Mouse (Mus musculus) midbrain, embryonic 12.5 days (tissue): ENCODE measurements around the gene Kif1a. TPM values are rescaled to one million over a fixed set of nuclear protein-coding genes. Genes with fewer than 3 reads are reported as not detected.

ENCODE experiments used
- ATAC-seq: fragments of 200-750 bp; cut with Nextera tagmentation; 2 replicates; pipeline ENCODE4 v1.8.0; 2017; ENCODE audit warnings: low read depth, moderate TSS enrichment, moderate library complexity; ENCODE audit not compliant: low FRiP score
- H3K27ac ChIP-seq: fragments of 300-500 bp; sonication (generic); replicated peaks from 2 replicates; pipeline ENCODE4 v1.5.1; 2016; ENCODE audit warnings: mild to moderate bottlenecking
- H3K27me3 ChIP-seq: fragments of 300-500 bp; sonication (generic); 2 replicates; pipeline ENCODE4 v1.6.1; 2016; ENCODE audit warnings: mild to moderate bottlenecking
- H3K36me3 ChIP-seq: fragments of 300-500 bp; sonication (generic); 2 replicates; pipeline ENCODE4 v1.6.1; 2016
- H3K4me1 ChIP-seq: fragments of 300-500 bp; sonication (generic); 2 replicates; pipeline ENCODE4 v1.6.1; 2016
- H3K4me2 ChIP-seq: fragments of 300-500 bp; sonication (generic); replicated peaks from 2 replicates; pipeline ENCODE4 v1.6.1; 2016; ENCODE audit warnings: mild to moderate bottlenecking, moderate library complexity
- H3K4me3 ChIP-seq: fragments of 300-500 bp; sonication (generic); 2 replicates; pipeline ENCODE4 v1.5.1; 2016; ENCODE audit warnings: mild to moderate bottlenecking
- H3K9ac ChIP-seq: fragments of 300-500 bp; sonication (generic); replicated peaks from 2 replicates; pipeline ENCODE4 v1.6.1; 2016; ENCODE audit warnings: mild to moderate bottlenecking, moderate library complexity
- H3K9me3 ChIP-seq: fragments of 300-500 bp; sonication (generic); 2 replicates; pipeline ENCODE4 v1.6.1; 2016; ENCODE audit warnings: mild to moderate bottlenecking
- WGBS: fragments of 180-500 bp; shearing (Covaris S2); methylation state at CpG from one replicate; pipeline ENCODE4 v1.1.7; 2016; 5-methylcytosine and 5-hydroxymethylcytosine counted together
- polyA plus RNA-seq: library from polyadenylated mRNA; unstranded; fragments of >200 nt; fragmentation: Nextera tagmentation; extraction: Ambion mirVana; gene quantifications from 2 replicates; pipeline ENCODE4 v1.2.1, GENCODE M21; 2016

Gene Kif1a
- polyA plus RNA-seq, 1 experiment from 2014 or later: 126 TPM

DNA sequence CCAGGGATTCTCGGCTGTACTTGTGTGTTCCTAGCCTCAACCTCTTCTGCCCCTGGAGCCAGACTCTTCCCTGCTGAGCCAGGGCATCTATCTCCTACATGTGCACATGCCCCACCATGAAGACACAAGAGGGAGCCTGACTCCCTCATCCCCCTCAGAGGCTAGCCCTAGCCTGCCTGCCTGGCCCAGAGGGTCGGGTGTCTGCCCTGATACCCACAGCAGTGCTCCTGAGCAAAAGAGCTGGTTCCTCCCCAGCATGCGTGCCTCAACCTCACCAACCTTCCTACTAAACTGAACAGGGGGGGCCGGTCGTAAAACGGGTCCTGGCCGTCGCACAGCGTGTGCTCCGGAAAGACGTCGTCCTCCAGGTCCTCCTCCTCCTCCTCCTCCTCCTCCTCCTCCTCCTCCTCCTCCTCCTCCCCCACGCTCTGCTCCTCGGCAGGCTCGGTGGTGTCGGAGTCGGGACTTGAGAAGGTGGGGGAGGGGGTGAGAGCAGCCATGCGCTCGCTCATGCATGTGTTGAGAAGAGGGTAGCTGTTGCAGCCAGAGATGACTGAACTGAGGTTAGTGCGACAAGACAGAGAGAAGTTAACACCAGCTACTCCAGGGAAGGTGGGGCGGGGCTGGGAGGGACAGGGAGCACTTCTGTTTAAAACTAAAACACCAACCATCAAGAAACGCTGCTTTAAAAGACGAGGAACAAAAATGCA lies 50.5 kb downstream of the Kif1a start:
- H3K9ac ChIP-seq: no peak overlapping the region
- H3K36me3 ChIP-seq: peaks cover 84% of the 10 kb centered on the region

DNA sequence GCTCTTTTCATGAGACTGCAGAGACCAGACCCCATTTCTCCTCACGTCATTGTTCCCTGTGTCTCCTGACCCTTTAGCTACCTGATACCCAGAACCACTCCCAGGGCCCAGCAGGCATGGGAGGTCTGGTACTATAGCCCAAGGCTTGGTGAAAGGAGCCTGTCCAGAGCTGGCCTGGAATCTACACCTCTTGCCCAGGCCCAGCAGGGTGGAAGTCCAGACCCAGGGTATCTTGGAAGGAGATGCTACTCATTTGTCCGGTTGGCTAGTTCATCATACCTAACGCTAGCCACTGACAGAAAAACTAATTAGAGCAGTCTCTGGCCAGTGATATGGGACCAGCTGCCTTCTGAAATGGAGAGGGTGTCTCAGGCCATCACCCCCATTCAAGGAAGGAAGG lies 51.7 kb downstream of the Kif1a start:
- no peak overlapping the region for H3K4me2 ChIP-seq
- no peak overlapping the region for H3K27ac ChIP-seq
- H3K9me3 ChIP-seq: no peaks in the 10 kb centered on the region
- no peak for ATAC-seq
- H3K4me1 ChIP-seq: no peaks in the 10 kb centered on the region
- no peak overlapping the region for H3K9ac ChIP-seq
- H3K4me3 ChIP-seq: no peak overlapping the region
- WGBS: 90% methylated on average over 3 of the region's 3 CpGs
- no peaks in the 10 kb centered on the region for H3K27me3 ChIP-seq
- peaks cover 80% of the 10 kb centered on the region for H3K36me3 ChIP-seq

More for the DNA sequence above, 50.5 kb downstream of the Kif1a start:
- ATAC-seq: no peak
- no peaks in the 10 kb centered on the region for H3K9me3 ChIP-seq
- H3K27me3 ChIP-seq: no peaks in the 10 kb centered on the region
- H3K4me1 ChIP-seq: no peaks in the 10 kb centered on the region
- no peak overlapping the region for H3K27ac ChIP-seq
- no peak overlapping the region for H3K4me3 ChIP-seq
- no peak overlapping the region for H3K4me2 ChIP-seq
- WGBS: 65% methylated on average over 18 of the region's 23 CpGs

DNA sequence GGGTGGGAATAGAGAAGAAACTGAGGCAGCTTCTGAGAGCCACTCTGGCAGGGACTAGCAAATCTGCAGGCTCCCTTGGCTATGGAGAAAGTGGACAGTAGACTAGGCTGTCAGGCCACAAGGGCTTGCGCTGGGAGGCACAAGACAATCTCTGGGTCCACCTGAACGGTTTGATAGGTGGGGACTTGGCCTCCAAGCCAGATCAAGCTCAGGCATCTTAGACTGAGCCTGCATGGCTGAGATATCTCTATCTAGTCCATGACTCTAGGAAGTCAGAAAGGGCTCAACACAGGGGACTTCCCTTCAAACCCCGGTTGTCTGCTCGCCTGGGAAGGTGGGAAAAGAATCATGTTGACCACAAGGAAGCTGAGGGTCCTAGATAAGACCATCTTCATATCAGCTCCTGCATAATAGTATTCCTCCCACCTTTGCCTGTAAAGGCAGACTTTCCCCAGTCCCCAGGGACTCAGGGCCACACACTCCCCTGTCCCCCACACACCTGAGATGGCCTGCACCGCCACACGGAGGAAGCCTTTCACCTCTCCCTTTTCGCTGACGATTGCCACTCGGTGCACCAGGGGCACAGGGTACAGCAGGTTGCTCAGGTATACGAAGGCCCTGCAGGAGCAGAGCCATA lies 55.5 kb downstream of the Kif1a start:
- H3K4me2 ChIP-seq: no peak overlapping the region
- no peak overlapping the region for H3K4me3 ChIP-seq
- no peak overlapping the region for H3K27ac ChIP-seq
- WGBS: 86% methylated on average over 10 of the region's 10 CpGs
- H3K4me1 ChIP-seq: no peaks in the 10 kb centered on the region
- no peak overlapping the region for H3K9ac ChIP-seq
- H3K27me3 ChIP-seq: no peaks in the 10 kb centered on the region
- ATAC-seq: no peak
- peaks cover 68% of the 10 kb centered on the region for H3K36me3 ChIP-seq
- no peaks in the 10 kb centered on the region for H3K9me3 ChIP-seq

DNA sequence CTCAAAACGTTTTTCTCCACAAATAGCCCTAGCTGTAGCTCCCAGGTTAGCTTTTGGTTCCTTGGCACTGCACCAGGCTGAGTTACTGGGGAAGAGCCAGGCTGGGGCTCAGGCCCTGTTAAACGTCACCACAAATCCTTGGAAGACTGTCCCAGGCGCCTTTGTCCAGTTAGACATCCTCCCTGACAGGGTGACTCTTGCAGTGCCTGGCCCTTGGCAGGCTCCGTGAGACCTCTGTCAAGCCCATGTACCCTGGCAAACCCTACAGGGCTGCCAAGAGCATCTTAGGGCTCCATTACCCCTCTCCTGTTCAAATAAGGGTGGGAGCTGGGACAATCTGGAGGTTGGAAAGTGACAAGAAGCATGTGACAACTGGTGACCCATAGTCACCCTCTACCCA lies 65.8 kb downstream of the Kif1a start:
- ATAC-seq: no peak
- no peak overlapping the region for H3K4me3 ChIP-seq
- H3K27me3 ChIP-seq: no peaks in the 10 kb centered on the region
- no peaks in the 10 kb centered on the region for H3K4me1 ChIP-seq
- WGBS: 82% methylated on average over 4 of the region's 4 CpGs
- no peak overlapping the region for H3K27ac ChIP-seq
- no peak overlapping the region for H3K9ac ChIP-seq
- H3K9me3 ChIP-seq: no peaks in the 10 kb centered on the region
- H3K4me2 ChIP-seq: no peak overlapping the region
- peaks cover 92% of the 10 kb centered on the region for H3K36me3 ChIP-seq

DNA sequence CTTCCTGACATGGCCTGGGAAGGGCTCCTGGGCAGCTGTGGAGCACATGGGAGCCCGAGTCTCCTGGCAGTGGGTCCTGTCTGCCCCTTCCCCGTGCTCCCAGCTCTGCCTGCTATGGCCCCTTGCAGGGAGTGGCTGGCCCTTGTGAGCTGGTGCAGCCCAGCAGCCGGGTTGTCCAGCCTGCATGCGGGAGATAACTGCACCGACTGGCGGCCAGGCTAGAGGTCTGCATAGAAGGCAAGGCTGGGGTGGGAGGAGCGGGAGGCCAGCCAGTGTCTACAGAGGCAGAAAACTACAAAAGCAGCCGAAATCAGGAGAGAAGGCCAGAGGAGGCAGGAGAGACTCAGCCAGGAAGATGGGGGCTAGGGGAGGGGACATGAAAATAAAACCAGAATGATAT lies 67.8 kb downstream of the Kif1a start:
- ATAC-seq: no peak
- no peak overlapping the region for H3K27ac ChIP-seq
- H3K36me3 ChIP-seq: peaks cover 90% of the 10 kb centered on the region
- H3K9me3 ChIP-seq: no peaks in the 10 kb centered on the region
- no peak overlapping the region for H3K9ac ChIP-seq
- no peaks in the 10 kb centered on the region for H3K4me1 ChIP-seq
- WGBS: 58% methylated on average over 8 of the region's 8 CpGs
- H3K4me3 ChIP-seq: no peak overlapping the region
- no peak overlapping the region for H3K4me2 ChIP-seq
- H3K27me3 ChIP-seq: no peaks in the 10 kb centered on the region

DNA sequence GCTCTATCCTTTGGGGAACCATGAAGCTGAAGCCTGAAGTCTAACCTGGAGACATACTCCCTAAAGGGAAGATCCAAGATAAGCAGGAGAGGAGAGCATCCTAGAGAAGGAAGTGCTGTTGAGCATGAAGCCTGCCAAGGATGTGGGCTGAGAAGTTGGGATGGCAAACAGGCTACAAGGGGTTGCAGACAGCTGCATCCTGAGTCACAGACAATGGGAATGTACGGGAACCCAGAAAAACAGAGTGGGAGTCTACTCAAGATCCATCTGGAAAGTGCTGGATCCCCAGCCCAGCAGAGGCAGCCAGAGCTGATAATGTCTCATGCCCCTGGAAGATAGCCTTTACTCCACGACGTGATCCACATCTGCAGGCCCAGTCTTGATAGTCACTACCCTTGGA lies 70.6 kb downstream of the Kif1a start:
- peaks cover 81% of the 10 kb centered on the region for H3K36me3 ChIP-seq
- no peak for ATAC-seq
- 89% methylated on average over 3 of the region's 3 CpGs for WGBS

DNA sequence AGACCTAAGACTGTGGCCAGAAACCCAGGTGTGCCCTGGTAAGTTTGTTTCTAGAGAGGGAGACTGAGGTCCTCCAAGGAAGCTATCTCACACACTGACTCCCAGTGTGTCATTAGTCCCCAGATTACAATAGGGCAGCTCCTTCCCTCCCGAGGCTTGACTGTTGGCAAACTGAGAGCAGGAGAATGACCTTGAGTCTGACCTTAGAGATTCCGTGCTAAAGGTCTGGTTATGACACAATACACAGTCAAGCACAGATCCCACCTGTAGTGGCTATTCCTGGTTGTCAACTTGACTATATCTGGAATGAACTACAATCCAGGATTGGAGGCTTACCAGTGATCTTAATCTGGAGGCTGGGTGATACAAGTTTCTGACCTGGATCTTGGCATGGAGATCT lies 71.7 kb downstream of the Kif1a start:
- H3K27me3 ChIP-seq: no peaks in the 10 kb centered on the region
- no peak overlapping the region for H3K4me3 ChIP-seq
- H3K4me1 ChIP-seq: no peaks in the 10 kb centered on the region
- H3K9me3 ChIP-seq: no peaks in the 10 kb centered on the region
- no peak overlapping the region for H3K9ac ChIP-seq
- no peak for ATAC-seq
- no peak overlapping the region for H3K27ac ChIP-seq
- H3K36me3 ChIP-seq: peaks cover 81% of the 10 kb centered on the region
- H3K4me2 ChIP-seq: no peak overlapping the region
- 78% methylated on average over 2 of the region's 2 CpGs for WGBS

More for the DNA sequence above, 70.6 kb downstream of the Kif1a start:
- Histone ChIP-seq H3K9me3 (no peaks in the 10 kb centered on the region), H3K4me3 (no peak overlapping the region), H3K27me3 (no peaks in the 10 kb centered on the region), H3K9ac (no peak overlapping the region), H3K4me1 (no peaks in the 10 kb centered on the region), H3K27ac (no peak overlapping the region), H3K4me2 (no peak overlapping the region)

DNA sequence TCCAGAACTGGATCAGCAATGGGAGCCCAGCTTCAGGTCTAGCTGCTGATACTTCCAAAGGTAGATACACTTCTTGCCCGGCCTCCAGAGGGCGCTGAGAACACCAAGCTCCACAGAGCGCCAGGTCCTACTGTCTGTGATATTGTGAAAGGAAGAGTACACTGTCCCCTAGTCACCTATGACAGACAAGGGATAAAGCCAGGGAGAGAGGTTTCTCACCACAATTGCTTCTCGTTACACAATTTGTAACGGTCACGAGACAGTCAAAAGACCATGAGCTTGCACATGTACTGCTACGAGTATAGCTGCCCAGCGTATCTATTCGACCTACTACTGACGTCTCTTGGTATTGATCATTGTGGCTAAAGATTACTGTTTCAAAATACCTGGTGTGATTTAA lies 72.4 kb downstream of the Kif1a start:
- H3K36me3 ChIP-seq: peaks cover 81% of the 10 kb centered on the region

DNA sequence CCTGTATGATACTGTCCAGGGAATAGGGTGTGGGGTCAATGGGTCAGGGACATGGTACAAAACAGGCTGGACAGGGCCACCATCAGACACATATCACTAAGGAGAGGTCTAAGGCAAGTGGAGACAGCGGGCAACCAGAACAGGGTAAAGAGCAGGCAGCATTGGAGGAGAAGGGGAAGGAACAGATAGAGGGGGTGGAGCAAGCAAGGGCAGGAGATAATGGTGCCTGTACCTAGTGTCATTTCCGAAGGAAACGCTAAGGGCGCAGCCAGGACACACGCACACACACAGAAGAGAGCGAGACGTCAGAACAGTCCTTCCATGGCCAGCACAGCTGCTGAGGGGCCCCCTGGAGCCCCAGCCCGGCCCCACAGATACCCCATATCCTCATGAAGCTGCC lies 75.2 kb downstream of the Kif1a start:
- Histone ChIP-seq H3K9ac (no peak overlapping the region), H3K27ac (no peak overlapping the region), H3K9me3 (no peaks in the 10 kb centered on the region), H3K4me2 (no peak overlapping the region), H3K4me1 (no peaks in the 10 kb centered on the region), H3K4me3 (no peak overlapping the region), H3K36me3 (peaks cover 89% of the 10 kb centered on the region), H3K27me3 (no peaks in the 10 kb centered on the region)
- 85% methylated on average over 8 of the region's 8 CpGs for WGBS
- no peak for ATAC-seq

More for the DNA sequence above, 72.4 kb downstream of the Kif1a start:
- no peak overlapping the region for H3K4me2 ChIP-seq
- no peak for ATAC-seq
- no peak overlapping the region for H3K27ac ChIP-seq
- WGBS: 90% methylated on average over 10 of the region's 10 CpGs
- no peak overlapping the region for H3K4me3 ChIP-seq
- no peak overlapping the region for H3K9ac ChIP-seq
- H3K4me1 ChIP-seq: no peaks in the 10 kb centered on the region
- no peaks in the 10 kb centered on the region for H3K27me3 ChIP-seq
- no peaks in the 10 kb centered on the region for H3K9me3 ChIP-seq

DNA sequence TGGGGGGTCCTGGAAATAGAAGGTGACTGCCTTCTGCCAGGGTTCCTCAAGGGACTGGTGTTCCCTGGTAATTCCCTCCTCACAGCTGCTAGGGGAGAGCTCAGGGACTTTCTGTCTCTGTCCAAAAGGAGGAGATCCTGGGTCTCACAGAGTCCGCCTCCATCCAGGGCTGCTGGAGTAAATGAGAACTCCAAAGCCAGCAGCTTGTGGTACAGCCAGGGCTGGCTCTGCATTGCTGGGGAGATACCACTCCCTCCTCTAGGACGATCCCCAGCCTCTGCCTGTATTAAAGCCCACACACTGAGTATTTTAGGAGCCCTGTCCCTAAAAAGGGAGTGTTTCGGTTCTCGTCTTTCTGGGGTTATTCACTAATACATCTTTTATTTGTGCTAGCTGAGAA lies 81.1 kb downstream of the Kif1a start:
- Histone ChIP-seq H3K4me2 (no peak overlapping the region), H3K36me3 (peaks cover 88% of the 10 kb centered on the region), H3K4me1 (no peaks in the 10 kb centered on the region), H3K27ac (no peak overlapping the region), H3K4me3 (no peak overlapping the region), H3K27me3 (no peaks in the 10 kb centered on the region), H3K9me3 (no peaks in the 10 kb centered on the region), H3K9ac (no peak overlapping the region)
- WGBS: 80% methylated on average over 4 of the region's 4 CpGs
- ATAC-seq: no peak

DNA sequence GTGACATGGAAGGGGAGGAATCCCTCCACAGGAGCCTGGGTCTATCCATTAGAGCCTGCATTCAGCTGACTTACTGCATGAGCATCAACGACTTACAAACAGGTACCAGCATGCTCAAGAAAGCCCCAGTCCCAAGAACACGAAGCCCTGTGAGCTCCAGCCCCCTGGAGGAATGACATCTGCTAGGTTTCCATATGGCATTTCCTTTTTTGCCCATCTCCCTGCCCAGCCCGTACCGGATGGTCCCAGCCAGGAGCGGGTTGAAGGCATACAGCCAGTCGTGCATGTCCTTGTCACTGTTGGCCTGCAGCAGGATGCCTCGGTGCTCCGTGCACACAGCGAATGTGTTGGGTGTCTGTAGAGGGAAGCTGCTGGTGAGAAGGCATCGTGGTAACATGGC lies 83.0 kb downstream of the Kif1a start:
- Histone ChIP-seq H3K36me3 (peaks cover 69% of the 10 kb centered on the region), H3K4me2 (no peak overlapping the region), H3K27me3 (no peaks in the 10 kb centered on the region), H3K27ac (no peak overlapping the region), H3K9ac (no peak overlapping the region), H3K4me3 (no peak overlapping the region), H3K9me3 (no peaks in the 10 kb centered on the region), H3K4me1 (no peaks in the 10 kb centered on the region)
- WGBS: 91% methylated on average over 10 of the region's 10 CpGs
- ATAC-seq: no peak

DNA sequence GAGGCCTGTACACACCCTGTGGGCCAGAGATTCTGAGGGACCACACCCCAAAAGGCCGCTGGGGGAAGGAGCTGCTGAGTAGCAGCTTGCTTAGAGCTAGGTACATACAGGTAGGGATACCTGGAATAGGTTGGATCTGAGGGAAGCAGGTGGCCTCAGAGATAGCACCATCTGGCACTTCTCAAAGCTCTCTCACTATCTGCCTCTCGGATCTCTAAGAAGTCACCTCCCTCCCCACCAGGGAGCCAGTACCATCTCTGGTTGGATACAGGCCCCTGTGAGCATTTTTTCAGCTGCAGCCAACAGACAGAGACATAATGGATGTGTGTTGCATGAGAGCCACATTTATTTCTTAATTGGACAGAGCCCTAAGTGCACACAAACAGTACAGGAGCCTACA lies 86.6 kb downstream of the Kif1a start:
- H3K27me3 ChIP-seq: no peaks in the 10 kb centered on the region
- H3K4me3 ChIP-seq: no peak overlapping the region
- WGBS: 61% methylated on average over 2 of the region's 2 CpGs
- no peaks in the 10 kb centered on the region for H3K9me3 ChIP-seq
- no peak for ATAC-seq
- H3K4me2 ChIP-seq: no peak overlapping the region
- no peaks in the 10 kb centered on the region for H3K4me1 ChIP-seq
- peaks cover 33% of the 10 kb centered on the region for H3K36me3 ChIP-seq
- H3K27ac ChIP-seq: no peak overlapping the region
- no peak overlapping the region; the same call in 1 of the 2 replicates for H3K9ac ChIP-seq

DNA sequence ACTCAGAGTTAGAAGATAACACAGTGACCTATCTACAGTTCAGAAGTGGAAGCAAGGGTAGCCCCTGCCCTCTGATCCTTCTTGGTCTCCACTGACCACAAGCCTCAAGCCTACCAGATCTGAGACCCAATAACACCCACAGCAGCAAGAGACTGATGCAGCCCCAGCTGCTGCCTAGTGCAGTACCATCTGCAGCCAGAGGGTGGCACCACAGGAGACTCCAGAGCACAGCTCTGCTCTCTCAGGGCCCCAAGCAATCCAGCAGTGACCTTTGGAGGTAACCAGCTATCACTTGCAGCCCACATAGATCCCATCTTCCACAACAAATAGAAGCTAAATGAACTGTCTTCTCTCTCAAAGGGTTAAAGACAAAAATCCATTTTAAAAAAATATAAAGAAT lies 87.3 kb downstream of the Kif1a start:
- Histone ChIP-seq H3K27me3 (no peaks in the 10 kb centered on the region), H3K27ac (no peak overlapping the region), H3K4me2 (no peak overlapping the region), H3K36me3 (peaks cover 26% of the 10 kb centered on the region), H3K9me3 (no peaks in the 10 kb centered on the region), H3K4me3 (no peak overlapping the region), H3K4me1 (no peaks in the 10 kb centered on the region), H3K9ac (no peak overlapping the region)
- no peak; the same call in 1 of the 2 replicates for ATAC-seq
